Comparison of ENCODE assay signal across 8 mouse cellular contexts in the genomic region with DNA sequence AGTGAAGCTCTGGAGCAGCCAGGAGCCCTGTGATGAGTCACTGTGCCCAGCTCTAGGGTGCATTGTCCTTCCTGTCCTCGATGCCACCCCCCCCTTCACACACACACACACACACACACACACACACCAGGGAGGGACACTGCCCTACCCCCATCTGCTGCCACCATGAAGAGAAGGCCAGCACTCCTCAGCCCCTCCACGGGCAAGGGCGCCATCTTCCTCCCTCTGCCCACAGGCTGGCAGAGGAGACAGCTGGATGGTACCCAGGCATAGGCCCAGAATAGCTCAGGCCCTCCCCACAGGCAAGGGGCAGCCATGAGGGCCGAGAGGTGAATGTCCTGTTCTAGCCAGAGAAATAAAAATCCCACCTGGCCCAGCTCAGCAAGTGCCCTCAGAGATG. TPM values are rescaled to one million over a fixed set of nuclear protein-coding genes. Genes with fewer than 3 reads are reported as not detected.
DNase-seq lines count a peak whose midpoint lies in the region; ATAC-seq and TF ChIP-seq lines count a peak whose summit lies in the region.
"Had no signal": no experiment of that assay in that cellular context is flagged by ENCODE, and none has a peak within 500 bp of the region (broad histone marks: within the 10 kb centered on the region; RNA-seq: fewer than 3 reads in every experiment).

No protein-coding gene starts in this region.

- H3K27me3 ChIP-seq in ES-Bruce4 (ENCODE audit: control insufficient read depth, insufficient read depth, low read length, poor library complexity, severe bottlenecking) = no peaks in the 10 kb centered on the region
- H3K27me3 ChIP-seq in hindbrain, postnatal 0 days (ENCODE audit: insufficient read depth, low read length) = no peaks in the 10 kb centered on the region

- 0 out of 2 replicates have a peak overlapping the region, but pooled peaks have one; percentile 15 for H3K9ac ChIP-seq in ES-Bruce4 (ENCODE audit: low read depth, poor library complexity, severe bottlenecking)
- H3K9ac ChIP-seq in hindbrain, postnatal 0 days (replicated peaks; ENCODE audit: low read length) = peak overlapping the region; percentile 74

- TF ChIP-seq POLR2A in ES-Bruce4 (IDR thresholded peaks at IDR 0.05; ENCODE audit: insufficient read depth, low read length) = no peak

- peak; percentile 24 for ATAC-seq in hindbrain, postnatal 0 days

- peak overlapping the region; percentile 63 for H3K4me2 ChIP-seq in hindbrain, postnatal 0 days (ENCODE audit: low read depth, low read length)

- TF ChIP-seq EP300 in ES-Bruce4 (IDR thresholded peaks at IDR 0.05; ENCODE audit: insufficient read depth, low read depth, low read length) = no peak

- intact Hi-C loops in gastrocnemius, adult 2 months (cut with DNase I) = no loop called here

- H3K27ac ChIP-seq in ES-Bruce4 (ENCODE audit: insufficient read depth, low read length) = no peak overlapping the region
- peak overlapping the region; percentile 99 for H3K27ac ChIP-seq in gastrocnemius, adult 2 months
- H3K27ac ChIP-seq in hindbrain, postnatal 0 days = peak overlapping the region; percentile 87
- H3K27ac ChIP-seq: limb, embryonic 10.5 days had no signal

- no peak overlapping the region for H3K4me3 ChIP-seq in ES-Bruce4 (ENCODE audit: low read depth, low read length)
- peak overlapping the region; percentile 88 for H3K4me3 ChIP-seq in gastrocnemius, adult 2 months
- peak overlapping the region; percentile 50 for H3K4me3 ChIP-seq in hindbrain, postnatal 0 days (ENCODE audit: low read length)

- H3K9me3 ChIP-seq in ES-Bruce4 (replicated peaks; ENCODE audit: control insufficient read depth, insufficient read depth, low read length, poor library complexity, severe bottlenecking) = no peaks in the 10 kb centered on the region
- no peaks in the 10 kb centered on the region for H3K9me3 ChIP-seq in hindbrain, postnatal 0 days (ENCODE audit: low read length)
- H3K9me3 ChIP-seq: limb, embryonic 10.5 days had no signal

- no peaks in the 10 kb centered on the region for H3K36me3 ChIP-seq in ES-Bruce4 (ENCODE audit: control insufficient read depth, insufficient read depth, low read length, poor library complexity, severe bottlenecking)
- peaks cover 10% of the 10 kb centered on the region; the same call in 1 of the 2 replicates for H3K36me3 ChIP-seq in hindbrain, postnatal 0 days (ENCODE audit: insufficient read depth, low read length)
- H3K36me3 ChIP-seq: limb, embryonic 10.5 days had no signal

- 22% methylated on average over 3 of the region's 4 CpGs for WGBS in hindbrain, postnatal 0 days

- TF ChIP-seq CTCF in ES-Bruce4 (IDR thresholded peaks at IDR 0.05; ENCODE audit: low read depth, low read length) = no peak
- no peak for TF ChIP-seq CTCF in gastrocnemius, adult 2 months (IDR thresholded peaks at IDR 0.05)
- TF ChIP-seq CTCF in hindbrain, postnatal 0 days (IDR thresholded peaks at IDR 0.05; ENCODE audit: low read depth) = no peak

- DNase-seq in Muller cell, postnatal 12 days (ENCODE audit: inconsistent ontology term) = peak; percentile 34
- DNase-seq in gastrocnemius, adult 2 months = peak; percentile 90
- no peak for DNase-seq in hindbrain, postnatal 0 days (ENCODE audit: low spot score)
- DNase-seq in thymus, postnatal 10 days (ENCODE audit: low spot score in 2 of 2) = no peak
- no peak for DNase-seq in urinary bladder, postnatal 25 days (ENCODE audit: low spot score)
- DNase-seq in thymus, postnatal 0 days (ENCODE audit: low spot score) = no peak

- H3K4me1 ChIP-seq in ES-Bruce4 (ENCODE audit: control insufficient read depth, insufficient read depth, low read length) = no peaks in the 10 kb centered on the region
- H3K4me1 ChIP-seq in hindbrain, postnatal 0 days (ENCODE audit: insufficient read depth, low read length) = peaks cover 32% of the 10 kb centered on the region

RNA-seq across cellular contexts. Expression of a gene that starts 1.0 kb away (rescaled TPM):
- polyA plus RNA-seq in ES-Bruce4 (2011; ENCODE audit: insufficient read depth, insufficient read length, low read depth, missing spikeins) = 0.43 TPM in 1 of 2 replicates, not detected in the other
- total RNA-seq in gastrocnemius, adult 2 months (2021) = 1,000 to 10,000 TPM; 2,005 to 2,177 TPM
- 304 and 351 TPM in 2 replicates for total RNA-seq in hindbrain, postnatal 0 days (2014; rRNA removed)
- polyA plus RNA-seq in hindbrain, postnatal 0 days (2015; fragmentation: Nextera tagmentation; extraction: Ambion mirVana) = 24.7 and 26.7 TPM in 2 replicates
- polyA plus RNA-seq in thymus, postnatal 0 days (2015; fragmentation: Nextera tagmentation; extraction: Ambion mirVana) = not detected in 2 replicates
- polyA plus RNA-seq: limb, embryonic 10.5 days had no signal

RNA-seq across cellular contexts. Expression of a gene that starts 20.7 kb away (rescaled TPM):
- polyA plus RNA-seq in ES-Bruce4 (2011; ENCODE audit: insufficient read depth, insufficient read length, low read depth, missing spikeins) = 0.76 and 1.0 TPM in 2 replicates
- total RNA-seq in gastrocnemius, adult 2 months (2021) = not detected
- total RNA-seq in hindbrain, postnatal 0 days (2014; rRNA removed) = 128 and 142 TPM in 2 replicates
- 32.3 and 34.6 TPM in 2 replicates for polyA plus RNA-seq in hindbrain, postnatal 0 days (2015; fragmentation: Nextera tagmentation; extraction: Ambion mirVana)
- polyA plus RNA-seq in thymus, postnatal 0 days (2015; fragmentation: Nextera tagmentation; extraction: Ambion mirVana) = 0.07 and 0.10 TPM in 2 replicates

RNA-seq across cellular contexts. Expression of a gene that starts 31.2 kb away (rescaled TPM):
- polyA plus RNA-seq in ES-Bruce4 (2011; ENCODE audit: insufficient read depth, insufficient read length, low read depth, missing spikeins) = 56.0 and 67.7 TPM in 2 replicates
- total RNA-seq in gastrocnemius, adult 2 months (2021) = 10 to 100 TPM; 39.1 to 46.2 TPM
- total RNA-seq in hindbrain, postnatal 0 days (2014; rRNA removed) = 300 and 340 TPM in 2 replicates
- polyA plus RNA-seq in hindbrain, postnatal 0 days (2015; fragmentation: Nextera tagmentation; extraction: Ambion mirVana) = 329 and 347 TPM in 2 replicates
- 270 and 288 TPM in 2 replicates for polyA plus RNA-seq in thymus, postnatal 0 days (2015; fragmentation: Nextera tagmentation; extraction: Ambion mirVana)

RNA-seq across cellular contexts. Expression of a gene that starts 46.8 kb away (rescaled TPM):
- not detected in 2 replicates for polyA plus RNA-seq in ES-Bruce4 (2011; ENCODE audit: insufficient read depth, insufficient read length, low read depth, missing spikeins)
- total RNA-seq in gastrocnemius, adult 2 months (2021) = not detected
- not detected in 2 replicates for total RNA-seq in hindbrain, postnatal 0 days (2014; rRNA removed)
- polyA plus RNA-seq in hindbrain, postnatal 0 days (2015; fragmentation: Nextera tagmentation; extraction: Ambion mirVana) = not detected in 2 replicates
- polyA plus RNA-seq in thymus, postnatal 0 days (2015; fragmentation: Nextera tagmentation; extraction: Ambion mirVana) = 0.03 and 0.05 TPM in 2 replicates
- polyA plus RNA-seq: limb, embryonic 10.5 days had no signal

RNA-seq across cellular contexts. Expression of a gene that starts 57.2 kb away (rescaled TPM):
- polyA plus RNA-seq in ES-Bruce4 (2011; ENCODE audit: insufficient read depth, insufficient read length, low read depth, missing spikeins) = not detected in 2 replicates
- under 1 TPM; 0.17 to 0.28 TPM for total RNA-seq in gastrocnemius, adult 2 months (2021)
- total RNA-seq in hindbrain, postnatal 0 days (2014; rRNA removed) = 0.07 and 0.47 TPM in 2 replicates
- 0.09 and 0.18 TPM in 2 replicates for polyA plus RNA-seq in hindbrain, postnatal 0 days (2015; fragmentation: Nextera tagmentation; extraction: Ambion mirVana)
- 0.24 and 0.30 TPM in 2 replicates for polyA plus RNA-seq in thymus, postnatal 0 days (2015; fragmentation: Nextera tagmentation; extraction: Ambion mirVana)

Comparison
In these comparisons a context has a peak if more than half of its experiments do, and no peak if none do; other contexts are left out.
1. DNase-seq: peak in Muller cell, postnatal 12 days (single experiment) and gastrocnemius, adult 2 months (single experiment); none in hindbrain, postnatal 0 days (single experiment), thymus, postnatal 10 days (0 of 2), urinary bladder, postnatal 25 days (single experiment) and thymus, postnatal 0 days (single experiment).
2. RNA of a gene that starts 1.0 kb away (polyA plus RNA-seq): 24.7 to 26.7 TPM in hindbrain, postnatal 0 days; 0.43 TPM in ES-Bruce4 and not detected in thymus, postnatal 0 days; every median in the first group is over 10 times any median in the second.
3. RNA of a gene that starts 20.7 kb away (polyA plus RNA-seq): 32.3 to 34.6 TPM in hindbrain, postnatal 0 days; 0.76 to 1.0 TPM in ES-Bruce4 and 0.07 to 0.10 TPM in thymus, postnatal 0 days; every median in the first group is over 10 times any median in the second.